Mouse (Mus musculus): ENCODE data around the gene Fam193a. TPM values are rescaled to one million over a fixed set of nuclear protein-coding genes. Genes with fewer than 3 reads are reported as not detected.

Gene Fam193a
- 16.4 and 16.9 TPM in 2 replicates for polyA plus RNA-seq (2014; fragmentation: Nextera tagmentation; extraction: Ambion mirVana)

GRCm38 (mm10) chr5:34369341-34370021 lies at the start of gene Fam193a:
Gene Fam193a (plus strand): TSS chr5:34369933.
- WGBS, result under 1% methylated on average over 36 of the region's 64 CpGs
- Histone ChIP-seq H3K4me2 (ENCODE audit: low read length) (peak within 1 kb of the TSS; percentile 70), H3K9ac (ENCODE audit: low read length) (peak within 1 kb of the TSS; percentile 93)

GRCm38 (mm10) chr5:34321236-34321635 lies 48.5 kb upstream of the Fam193a start:
- H3K4me1 ChIP-seq (ENCODE audit: control insufficient read depth, insufficient read depth, low read length), result peaks cover 3% of the 10 kb centered on the region
- WGBS, result 85% methylated on average over 4 of the region's 4 CpGs
- ATAC-seq, result no peak

More at GRCm38 (mm10) chr5:34369341-34370021, at the start of gene Fam193a:
- H3K27me3 ChIP-seq (replicated peaks; ENCODE audit: control insufficient read depth, insufficient read depth, low read length), result no peaks in the 10 kb centered on the region
- peak within 1 kb of the TSS; percentile 87 for H3K4me3 ChIP-seq (ENCODE audit: low read depth, low read length)
- H3K4me1 ChIP-seq (ENCODE audit: control insufficient read depth, insufficient read depth, low read length), result peaks cover 16% of the 10 kb centered on the region
- ATAC-seq, result peak; percentile 100
- peak; percentile 98 for DNase-seq (ENCODE audit: low spot score)
- 0 out of 2 replicates have a peak, but pooled peaks cover 3% of the 10 kb centered on the region for H3K36me3 ChIP-seq (ENCODE audit: control insufficient read depth, insufficient read depth, low read length)
- no peaks in the 10 kb centered on the region for H3K9me3 ChIP-seq (replicated peaks; ENCODE audit: control insufficient read depth, low read length)
- H3K27ac ChIP-seq (ENCODE audit: low read depth, low read length), result peak within 1 kb of the TSS; percentile 83

GRCm38 (mm10) chr5:34325286-34325685 lies 44.4 kb upstream of the Fam193a start:
- ATAC-seq (no peak), DNase-seq (ENCODE audit: low spot score) (peak; percentile 54)
- Histone ChIP-seq H3K4me2 (ENCODE audit: low read length) (no peak overlapping the region), H3K36me3 (ENCODE audit: control insufficient read depth, insufficient read depth, low read length) (no peaks in the 10 kb centered on the region), H3K4me1 (ENCODE audit: control insufficient read depth, insufficient read depth, low read length) (peaks cover 4% of the 10 kb centered on the region), H3K4me3 (ENCODE audit: low read depth, low read length) (no peak overlapping the region), H3K9me3 (replicated peaks; ENCODE audit: control insufficient read depth, low read length) (no peaks in the 10 kb centered on the region), H3K27ac (ENCODE audit: low read depth, low read length) (no peak overlapping the region), H3K27me3 (replicated peaks; ENCODE audit: control insufficient read depth, insufficient read depth, low read length) (no peaks in the 10 kb centered on the region), H3K9ac (ENCODE audit: low read length) (no peak overlapping the region)

More at GRCm38 (mm10) chr5:34321236-34321635, 48.5 kb upstream of the Fam193a start:
- Histone ChIP-seq H3K36me3 (ENCODE audit: control insufficient read depth, insufficient read depth, low read length) (no peaks in the 10 kb centered on the region), H3K9ac (ENCODE audit: low read length) (no peak overlapping the region), H3K27ac (ENCODE audit: low read depth, low read length) (no peak overlapping the region), H3K27me3 (replicated peaks; ENCODE audit: control insufficient read depth, insufficient read depth, low read length) (no peaks in the 10 kb centered on the region), H3K4me3 (ENCODE audit: low read depth, low read length) (no peak overlapping the region), H3K4me2 (ENCODE audit: low read length) (no peak overlapping the region), H3K9me3 (replicated peaks; ENCODE audit: control insufficient read depth, low read length) (no peaks in the 10 kb centered on the region)
- no peak for DNase-seq (ENCODE audit: low spot score)

GRCm38 (mm10) chr5:34326249-34326691 lies 43.5 kb upstream of the Fam193a start:
- no peak overlapping the region for H3K4me2 ChIP-seq (ENCODE audit: low read length)
- ATAC-seq, result no peak

GRCm38 (mm10) chr5:34326875-34327576 lies 42.7 kb upstream of the Fam193a start:
- no peaks in the 10 kb centered on the region for H3K27me3 ChIP-seq (replicated peaks; ENCODE audit: control insufficient read depth, insufficient read depth, low read length)
- H3K4me3 ChIP-seq (ENCODE audit: low read depth, low read length), result peak overlapping the region; percentile 21; the same call in 1 of the 2 replicates
- peak overlapping the region; percentile 63 for H3K9ac ChIP-seq (ENCODE audit: low read length)
- H3K4me2 ChIP-seq (ENCODE audit: low read length), result peak overlapping the region; percentile 50
- no peaks in the 10 kb centered on the region for H3K9me3 ChIP-seq (replicated peaks; ENCODE audit: control insufficient read depth, low read length)
- ATAC-seq, result peak; percentile 70
- peaks cover 4% of the 10 kb centered on the region for H3K4me1 ChIP-seq (ENCODE audit: control insufficient read depth, insufficient read depth, low read length)
- H3K36me3 ChIP-seq (ENCODE audit: control insufficient read depth, insufficient read depth, low read length), result no peaks in the 10 kb centered on the region
- no peak overlapping the region; the same call in 1 of the 2 replicates for H3K27ac ChIP-seq (ENCODE audit: low read depth, low read length)
- 13% methylated on average over 30 of the region's 31 CpGs for WGBS
- DNase-seq (ENCODE audit: low spot score), result peak; percentile 36

More at GRCm38 (mm10) chr5:34326249-34326691, 43.5 kb upstream of the Fam193a start:
- H3K4me3 ChIP-seq (ENCODE audit: low read depth, low read length), result no peak overlapping the region
- no peaks in the 10 kb centered on the region for H3K27me3 ChIP-seq (replicated peaks; ENCODE audit: control insufficient read depth, insufficient read depth, low read length)
- no peak overlapping the region for H3K27ac ChIP-seq (ENCODE audit: low read depth, low read length)
- peak overlapping the region; percentile 63; the same call in 1 of the 2 replicates for H3K9ac ChIP-seq (ENCODE audit: low read length)
- H3K9me3 ChIP-seq (replicated peaks; ENCODE audit: control insufficient read depth, low read length), result no peaks in the 10 kb centered on the region
- H3K36me3 ChIP-seq (ENCODE audit: control insufficient read depth, insufficient read depth, low read length), result no peaks in the 10 kb centered on the region
- peak; percentile 28 for DNase-seq (ENCODE audit: low spot score)
- peaks cover 4% of the 10 kb centered on the region for H3K4me1 ChIP-seq (ENCODE audit: control insufficient read depth, insufficient read depth, low read length)
- WGBS, result 16% methylated on average over 4 of the region's 4 CpGs

- Histone ChIP-seq H3K4me1 (ENCODE audit: control insufficient read depth, insufficient read depth, low read length) (peaks cover 4% of the 10 kb centered on the region), H3K27ac (ENCODE audit: low read depth, low read length) (no peak overlapping the region), H3K4me3 (ENCODE audit: low read depth, low read length) (no peak overlapping the region), H3K9ac (ENCODE audit: low read length) (no peak overlapping the region), H3K36me3 (ENCODE audit: control insufficient read depth, insufficient read depth, low read length) (no peaks in the 10 kb centered on the region), H3K9me3 (replicated peaks; ENCODE audit: control insufficient read depth, low read length) (no peaks in the 10 kb centered on the region), H3K4me2 (ENCODE audit: low read length) (no peak overlapping the region), H3K27me3 (replicated peaks; ENCODE audit: control insufficient read depth, insufficient read depth, low read length) (no peaks in the 10 kb centered on the region)
- WGBS, result 93% methylated on average over 2 of the region's 2 CpGs
- no peak for DNase-seq (ENCODE audit: low spot score)
- ATAC-seq, result no peak
These were observed 39.6 kb upstream of the Fam193a start for GRCm38 (mm10) chr5:34330136-34330535.

GRCm38 (mm10) chr5:34334081-34334480 lies 35.7 kb upstream of the Fam193a start:
- Histone ChIP-seq H3K36me3 (ENCODE audit: control insufficient read depth, insufficient read depth, low read length) (no peaks in the 10 kb centered on the region), H3K4me3 (ENCODE audit: low read depth, low read length) (no peak overlapping the region), H3K27me3 (replicated peaks; ENCODE audit: control insufficient read depth, insufficient read depth, low read length) (no peaks in the 10 kb centered on the region), H3K4me1 (ENCODE audit: control insufficient read depth, insufficient read depth, low read length) (peaks cover 6% of the 10 kb centered on the region), H3K27ac (ENCODE audit: low read depth, low read length) (no peak overlapping the region), H3K9me3 (replicated peaks; ENCODE audit: control insufficient read depth, low read length) (no peaks in the 10 kb centered on the region), H3K4me2 (ENCODE audit: low read length) (no peak overlapping the region), H3K9ac (ENCODE audit: low read length) (no peak overlapping the region)
- ATAC-seq (no peak), DNase-seq (ENCODE audit: low spot score) (no peak)
- 87% methylated on average over 1 of the region's 1 CpGs for WGBS

- ATAC-seq (peak; percentile 67), DNase-seq (ENCODE audit: low spot score) (no peak)
- Histone ChIP-seq H3K27ac (ENCODE audit: low read depth, low read length) (peak overlapping the region; percentile 68), H3K36me3 (ENCODE audit: control insufficient read depth, insufficient read depth, low read length) (no peaks in the 10 kb centered on the region), H3K4me2 (ENCODE audit: low read length) (peak overlapping the region; percentile 89), H3K4me3 (ENCODE audit: low read depth, low read length) (peak overlapping the region; percentile 98), H3K4me1 (ENCODE audit: control insufficient read depth, insufficient read depth, low read length) (peaks cover 6% of the 10 kb centered on the region), H3K9me3 (replicated peaks; ENCODE audit: control insufficient read depth, low read length) (no peaks in the 10 kb centered on the region), H3K9ac (ENCODE audit: low read length) (peak overlapping the region; percentile 97), H3K27me3 (replicated peaks; ENCODE audit: control insufficient read depth, insufficient read depth, low read length) (no peaks in the 10 kb centered on the region)
- 2% methylated on average over 21 of the region's 21 CpGs for WGBS
These were observed 34.1 kb upstream of the Fam193a start for GRCm38 (mm10) chr5:34335539-34336096.
